In the genomic region with DNA sequence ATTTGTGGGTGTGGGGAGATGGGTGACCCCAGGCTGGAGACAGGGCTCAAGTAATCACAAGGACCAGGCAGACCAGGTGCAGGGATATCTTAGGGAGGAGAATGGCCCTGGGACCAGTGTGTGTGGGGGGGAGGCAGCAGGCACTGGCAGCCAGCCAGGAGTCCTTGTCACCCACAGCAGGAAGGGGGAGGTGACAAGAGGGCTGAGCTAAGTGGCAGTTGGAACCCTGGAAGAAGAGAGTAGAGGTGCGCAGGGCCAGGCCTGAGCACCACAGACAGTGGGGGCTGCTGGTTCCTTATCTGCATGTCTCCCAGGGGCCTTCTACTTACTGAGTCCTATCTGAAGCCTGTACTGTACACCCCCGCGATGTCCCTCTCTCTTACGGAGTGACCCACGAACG, we compare ENCODE assay signal across 8 mouse cellular contexts. TPM values are rescaled to one million over a fixed set of nuclear protein-coding genes. Genes with fewer than 3 reads are reported as not detected.
DNase-seq lines count a peak whose midpoint lies in the region; ATAC-seq lines count a peak whose summit lies in the region.

No protein-coding gene starts in this region.

- no peak overlapping the region for H3K4me2 ChIP-seq in limb, embryonic 15.5 days

- 74% methylated on average over 6 of the region's 6 CpGs for WGBS in limb, embryonic 15.5 days

- H3K9me3 ChIP-seq in limb, embryonic 15.5 days: no peaks in the 10 kb centered on the region

- no peak for ATAC-seq in limb, embryonic 15.5 days (ENCODE audit: insufficient number of reproducible peaks, low FRiP score, low TSS enrichment, low read depth)

- peaks cover 8% of the 10 kb centered on the region for H3K36me3 ChIP-seq in limb, embryonic 15.5 days

- peak overlapping the region; percentile 78 for H3K27ac ChIP-seq in limb, embryonic 15.5 days

- peaks cover 32% of the 10 kb centered on the region for H3K27me3 ChIP-seq in limb, embryonic 15.5 days

- no peak overlapping the region for H3K4me3 ChIP-seq in limb, embryonic 15.5 days

- peaks cover 33% of the 10 kb centered on the region for H3K4me1 ChIP-seq in limb, embryonic 15.5 days

- H3K9ac ChIP-seq in limb, embryonic 15.5 days: no peak overlapping the region

- peak; percentile 62 for DNase-seq in adrenal gland, postnatal 10 days
- no peak for DNase-seq in adrenal gland, adult 8-10 months
- DNase-seq in ovary, postnatal 36 days (ENCODE audit: low spot score): peak; percentile 60
- no peak for DNase-seq in ovary, postnatal 10 days (ENCODE audit: low spot score)
- peak; percentile 53 to 78 for DNase-seq in spleen, postnatal 10 days (ENCODE audit: low spot score in 2 of 2)
- no peak for DNase-seq in B cell, adult 2 months
- DNase-seq in layer of hippocampus, adult 18-20 months (ENCODE audit: low spot score in 2 of 2): no peak

RNA-seq across cellular contexts. Expression of gene Pgap3, which starts 7.0 kb away (rescaled TPM):
- total RNA-seq in adrenal gland, postnatal 10 days (2021): 1 to 10 TPM; 4.9 to 6.8 TPM
- total RNA-seq in adrenal gland, adult 8-10 months (2022): 10 to 100 TPM in 1 of 4 experiments, 1 to 10 TPM in 3; 5.7 to 10.5 (median 7.5) TPM
- 12.6 and 13.0 TPM in 2 replicates for polyA plus RNA-seq in limb, embryonic 15.5 days (2015; fragmentation: Nextera tagmentation; extraction: Ambion mirVana)
- 1 to 10 TPM; 8.7 to 9.1 TPM for total RNA-seq in layer of hippocampus, adult 18-20 months (2021)

RNA-seq across cellular contexts. Expression of gene Pnmt, which starts 7.1 kb away (rescaled TPM):
- 100 to 1,000 TPM; 442 to 819 TPM for total RNA-seq in adrenal gland, postnatal 10 days (2021)
- 1,000 to 10,000 TPM in 1 of 4 experiments, 100 to 1,000 TPM in 3; 210 to 1,003 (median 584) TPM for total RNA-seq in adrenal gland, adult 8-10 months (2022)
- 1.6 TPM in 2 replicates for polyA plus RNA-seq in limb, embryonic 15.5 days (2015; fragmentation: Nextera tagmentation; extraction: Ambion mirVana)
- under 1 TPM in 1 of 2 experiments, not detected in 1; 0.37 TPM for total RNA-seq in layer of hippocampus, adult 18-20 months (2021)

RNA-seq across cellular contexts. Expression of gene Tcap, which starts 9.7 kb away (rescaled TPM):
- 100 to 1,000 TPM in 1 of 2 experiments, 10 to 100 TPM in 1; 18.1 to 119 TPM for total RNA-seq in adrenal gland, postnatal 10 days (2021)
- 1 to 10 TPM in 1 of 4 experiments, under 1 TPM in 2, not detected in 1; 0.37 to 1.0 (median 0.73) TPM for total RNA-seq in adrenal gland, adult 8-10 months (2022)
- 18.1 and 45.8 TPM in 2 replicates for polyA plus RNA-seq in limb, embryonic 15.5 days (2015; fragmentation: Nextera tagmentation; extraction: Ambion mirVana)
- total RNA-seq in layer of hippocampus, adult 18-20 months (2021): under 1 TPM; 0.92 to 0.96 TPM

RNA-seq across cellular contexts. Expression of gene Erbb2, which starts 19.0 kb away (rescaled TPM):
- 1 to 10 TPM; 6.0 to 7.6 TPM for total RNA-seq in adrenal gland, postnatal 10 days (2021)
- total RNA-seq in adrenal gland, adult 8-10 months (2022): 1 to 10 TPM; 4.4 to 6.6 (median 5.1) TPM
- 63.3 and 70.7 TPM in 2 replicates for polyA plus RNA-seq in limb, embryonic 15.5 days (2015; fragmentation: Nextera tagmentation; extraction: Ambion mirVana)
- total RNA-seq in layer of hippocampus, adult 18-20 months (2021): 1 to 10 TPM; 1.4 to 1.9 TPM

RNA-seq across cellular contexts. Expression of gene Stard3, which starts 35.1 kb away (rescaled TPM):
- 10 to 100 TPM; 25.3 to 25.6 TPM for total RNA-seq in adrenal gland, postnatal 10 days (2021)
- 10 to 100 TPM; 22.4 to 33.9 (median 29.1) TPM for total RNA-seq in adrenal gland, adult 8-10 months (2022)
- polyA plus RNA-seq in limb, embryonic 15.5 days (2015; fragmentation: Nextera tagmentation; extraction: Ambion mirVana): 36.6 and 40.1 TPM in 2 replicates
- total RNA-seq in layer of hippocampus, adult 18-20 months (2021): 10 to 100 TPM; 35.3 to 36.7 TPM

Comparison
In these comparisons a context has a peak if more than half of its experiments do, and no peak if none do; other contexts are left out.
1. DNase-seq: peak in adrenal gland, postnatal 10 days (single experiment), ovary, postnatal 36 days (single experiment) and spleen, postnatal 10 days (2 of 2); none in adrenal gland, adult 8-10 months (single experiment), ovary, postnatal 10 days (single experiment), B cell, adult 2 months (0 of 2) and layer of hippocampus, adult 18-20 months (0 of 2).
2. RNA of gene Tcap, which starts 9.7 kb away (total RNA-seq): 18.1 to 119 TPM in adrenal gland, postnatal 10 days; 0.92 to 0.96 TPM in layer of hippocampus, adult 18-20 months and 0.37 to 1.0 TPM in adrenal gland, adult 8-10 months; every median in the first group is over 4 times any median in the second.
3. RNA of gene Pnmt, which starts 7.1 kb away (total RNA-seq): 442 to 819 TPM in adrenal gland, postnatal 10 days and 210 to 1,003 TPM in adrenal gland, adult 8-10 months; 0.37 TPM in layer of hippocampus, adult 18-20 months; every median in the first group is over 100 times any median in the second.